Mouse (Mus musculus) brain, embryonic 14.5 days (tissue): ENCODE measurements around the gene Apobr.

Source experiments
- CTCF ChIP-seq: fragments of 200-500 bp; IDR thresholded peaks from 2 replicates; pipeline ENCODE4 v1.5.1; 2012; ENCODE audit warnings: inconsistent platforms, mild to moderate bottlenecking, moderate library complexity, borderline replicate concordance; ENCODE audit not compliant: insufficient read depth, insufficient read length; ENCODE audit errors: extremely low read depth
- POLR2A ChIP-seq: fragments of 200-500 bp; IDR thresholded peaks from 2 replicates; pipeline ENCODE4 v1.6.1; 2012; ENCODE audit warnings: mild to moderate bottlenecking, inconsistent platforms, borderline replicate concordance; ENCODE audit not compliant: poor library complexity, insufficient read depth, insufficient read length, severe bottlenecking; ENCODE audit errors: extremely low read depth

DNA sequence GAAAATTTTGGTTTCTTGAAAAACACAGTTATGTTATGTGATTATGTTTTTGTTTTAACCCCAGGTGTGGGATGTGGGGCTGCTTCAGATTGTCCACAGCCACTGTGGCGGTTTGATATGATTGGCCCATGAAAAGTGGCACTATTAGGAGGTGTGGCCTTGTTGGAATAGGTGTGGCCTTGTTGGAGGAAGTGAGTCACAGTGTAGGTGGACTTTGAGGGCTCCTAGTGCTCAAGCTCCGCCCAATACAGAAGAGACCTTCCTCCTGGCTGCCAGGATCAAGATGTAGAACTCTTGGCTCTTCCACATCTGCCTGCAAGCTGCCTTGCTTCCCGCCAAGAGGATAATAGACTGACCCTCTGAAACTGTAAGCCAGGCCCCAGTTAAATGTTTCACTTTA, 28.0 kb downstream of the Apobr start:
- TF ChIP-seq POLR2A = no peak
- no peak for TF ChIP-seq CTCF
